Mouse (Mus musculus): ENCODE data around the gene Acot1. TPM values are rescaled to one million over a fixed set of nuclear protein-coding genes. Genes with fewer than 3 reads are reported as not detected.
"Not testable (repeated sequence)": the region's sequence is repeated elsewhere in the genome, so short reads cannot be mapped to it uniquely, and the experiment has no call there.

Acot1 gene
- total RNA-seq, 4 experiments from 2014 or later = 2.5 to 5.3 (median 3.4) TPM

DNA sequence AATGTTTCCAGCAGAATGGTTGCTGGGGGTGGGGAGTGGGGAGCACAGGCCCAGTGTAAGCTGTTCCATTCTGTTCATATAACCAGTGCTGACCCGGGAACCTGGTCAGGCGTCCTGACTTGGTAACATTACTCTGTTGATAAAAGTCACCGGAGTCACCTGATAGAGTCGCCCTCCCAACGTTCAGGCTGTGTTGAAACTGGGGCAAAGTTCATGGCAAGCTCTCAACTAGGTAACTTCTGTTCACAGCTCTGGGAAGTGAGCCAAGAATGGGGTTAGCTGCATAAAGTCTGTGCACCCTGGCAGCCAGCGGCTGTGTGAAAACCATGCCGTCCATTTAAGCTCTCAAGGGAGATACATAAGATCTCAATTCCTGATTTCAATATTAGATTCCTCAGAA, 11.2 kb downstream of the Acot1 start:
- DNase-seq (ENCODE audit: low spot score in 2 of 2) = peak; percentile 43 to 50

DNA sequence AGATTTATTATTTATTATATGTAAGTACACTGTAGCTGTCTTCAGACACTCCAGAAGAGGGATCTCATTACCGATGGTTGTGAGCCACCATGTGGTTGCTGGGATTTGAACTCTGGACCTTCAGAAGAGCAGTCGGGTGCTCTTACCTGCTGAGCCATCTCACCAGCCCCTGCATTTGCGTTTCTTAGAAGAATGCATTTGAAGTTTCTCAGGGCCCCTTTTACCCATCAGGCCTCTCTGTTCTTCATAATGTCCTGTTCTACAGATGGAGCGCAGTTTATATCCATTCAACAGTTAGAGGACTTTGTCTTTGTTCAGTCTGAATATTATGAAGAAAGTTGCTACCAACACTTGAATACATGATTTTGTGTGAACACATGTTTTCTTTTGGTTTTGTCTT, 13.0 kb downstream of the Acot1 start:
- not testable (repeated sequence) for DNase-seq (ENCODE audit: low spot score in 2 of 2)

DNA sequence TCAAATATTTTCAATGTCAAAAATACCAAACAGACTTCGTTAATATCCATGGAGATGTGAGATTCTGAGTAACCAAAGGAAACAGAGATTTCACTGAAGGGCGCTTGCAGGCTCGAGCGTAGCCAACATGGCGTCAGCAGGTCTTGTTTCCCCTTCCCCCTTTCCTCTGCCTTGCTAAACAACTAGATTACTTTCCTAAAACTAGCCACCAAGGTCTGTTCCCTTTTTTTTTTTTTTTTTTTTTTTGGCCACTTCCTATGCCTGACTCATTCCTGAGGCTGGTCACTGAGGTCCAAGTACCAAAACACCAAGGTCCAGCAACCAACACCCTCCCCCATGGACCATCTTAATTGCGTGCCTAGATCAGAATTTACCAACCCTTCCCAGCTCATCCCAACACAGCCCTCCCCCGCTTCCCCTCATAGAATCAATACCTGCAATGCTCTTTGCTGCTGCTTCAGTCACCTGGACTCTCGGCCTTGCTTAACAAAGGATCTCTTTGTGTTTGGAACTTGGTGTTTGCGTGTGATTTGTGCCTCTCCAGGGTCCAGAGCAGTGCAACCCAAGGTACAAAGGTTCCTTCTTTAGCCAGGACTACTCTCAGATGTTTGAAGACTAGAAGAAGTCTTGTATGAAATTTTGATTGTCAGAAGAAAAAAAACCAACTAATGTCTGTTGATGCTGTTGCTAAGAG, 13.9 kb downstream of the Acot1 start:
- DNase-seq (ENCODE audit: low spot score in 2 of 2) = no peak

DNA sequence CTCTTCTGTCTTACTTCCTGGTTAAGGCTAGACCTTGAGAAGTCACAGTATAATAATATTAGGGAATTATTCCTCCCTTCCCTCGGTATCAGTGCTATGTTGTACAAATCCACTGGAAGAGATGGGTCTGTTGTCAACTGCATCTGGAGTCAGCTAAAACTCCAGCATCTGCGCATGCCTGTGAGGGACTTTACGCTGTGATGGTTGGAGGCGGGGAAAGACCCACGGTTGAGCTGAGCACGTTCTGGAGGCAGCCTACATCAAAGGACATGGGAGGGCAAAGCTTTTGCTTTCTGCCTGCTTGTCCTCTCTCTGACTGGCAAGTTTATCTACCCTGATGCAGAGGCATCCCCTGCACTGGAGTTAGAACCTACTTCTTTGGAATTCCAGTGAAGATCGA, 16.6 kb downstream of the Acot1 start:
- no peak for DNase-seq (ENCODE audit: low spot score in 2 of 2)

DNA sequence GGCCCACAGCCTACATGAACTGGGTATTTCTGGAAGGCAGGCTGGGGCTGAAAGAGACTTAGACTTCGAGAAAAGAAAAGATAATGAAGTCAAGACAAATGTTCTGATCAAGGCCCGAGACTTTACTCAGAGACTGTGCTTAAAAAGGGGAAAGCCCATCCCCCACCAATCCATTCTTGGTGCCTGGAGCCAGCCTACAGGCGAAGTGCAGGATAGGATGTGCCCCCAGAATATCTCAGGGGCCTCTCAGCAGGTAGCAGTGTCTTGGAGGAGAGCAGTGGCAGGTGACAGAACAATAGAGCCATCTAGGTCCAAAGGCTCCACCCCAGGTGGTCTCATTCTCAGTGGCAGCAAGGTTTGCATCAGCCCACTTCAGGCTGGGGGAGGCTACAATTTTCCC, 19.0 kb downstream of the Acot1 start:
- not testable (repeated sequence) for DNase-seq (ENCODE audit: low spot score in 2 of 2)

DNA sequence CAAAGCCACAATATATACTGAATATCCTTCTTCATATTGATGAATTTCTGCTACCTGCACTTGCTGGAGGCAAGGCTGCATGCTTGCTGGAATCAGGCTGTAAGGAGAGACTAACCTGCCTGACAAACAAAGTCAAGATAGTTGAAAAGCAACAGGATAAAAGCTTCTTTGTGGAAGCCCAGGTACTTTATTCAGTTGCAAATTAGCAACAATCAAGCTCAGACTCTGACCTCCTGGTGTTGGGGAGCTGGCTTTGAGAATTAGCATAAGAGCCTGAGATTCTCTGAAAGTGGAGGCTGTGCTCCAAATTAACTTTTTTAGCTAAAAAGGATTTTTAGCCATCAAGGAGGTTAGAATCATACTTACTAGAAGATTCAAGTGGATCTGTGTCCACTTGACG, 19.8 kb downstream of the Acot1 start:
- DNase-seq (ENCODE audit: low spot score in 2 of 2) = not testable (repeated sequence)

DNA sequence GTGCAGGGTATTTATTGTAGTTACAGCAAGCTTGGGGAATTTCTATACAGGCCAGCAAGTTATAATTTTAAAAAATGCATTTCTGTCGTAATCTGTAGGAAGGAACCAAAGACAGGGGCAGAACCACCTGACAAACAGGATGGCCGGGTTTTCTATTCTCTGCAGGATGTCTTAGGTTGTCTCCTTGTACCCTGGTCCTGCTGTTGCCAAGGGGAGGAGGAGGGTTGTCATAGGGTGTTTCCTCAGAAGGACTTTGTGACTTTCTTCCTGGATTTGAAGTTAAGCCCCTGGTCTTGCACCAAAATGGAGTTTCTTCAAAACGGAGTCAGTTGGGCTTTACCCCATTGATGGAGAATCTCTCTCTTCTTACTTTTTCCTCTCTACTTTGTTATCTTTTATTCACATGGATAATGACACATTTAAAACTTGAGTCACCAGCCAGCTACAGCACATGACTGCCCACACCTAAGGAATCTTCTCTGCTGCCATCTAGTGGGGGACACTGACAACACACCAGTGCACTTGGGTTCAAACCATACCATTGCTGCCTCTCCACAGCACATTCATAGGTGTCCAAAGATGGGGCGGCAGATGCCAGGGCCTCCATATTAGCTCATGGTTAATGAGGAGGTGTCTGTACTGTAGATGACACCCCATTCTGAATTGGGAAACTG, 21.5 kb downstream of the Acot1 start:
- DNase-seq (ENCODE audit: low spot score in 2 of 2) = peak; percentile 50 to 63

DNA sequence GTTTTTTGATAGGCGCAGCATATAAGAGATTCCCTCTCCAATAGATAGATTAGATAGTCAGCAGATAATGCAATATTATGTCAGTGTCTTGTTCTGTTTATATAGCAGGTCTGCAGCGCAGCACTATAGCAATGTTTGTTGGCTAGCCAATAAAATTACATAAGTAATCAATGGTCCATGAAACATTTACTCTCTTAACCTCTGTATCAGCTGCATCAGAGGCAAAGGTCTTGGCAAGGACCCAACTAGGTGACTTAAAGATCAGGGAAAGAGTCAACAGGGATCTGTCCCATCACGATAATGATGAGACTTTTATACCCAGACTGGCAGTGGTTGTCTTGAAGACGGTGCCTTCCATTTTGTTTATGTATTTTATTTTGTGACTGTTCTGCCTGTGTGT, 23.6 kb downstream of the Acot1 start:
- no peak for DNase-seq (ENCODE audit: low spot score in 2 of 2)

DNA sequence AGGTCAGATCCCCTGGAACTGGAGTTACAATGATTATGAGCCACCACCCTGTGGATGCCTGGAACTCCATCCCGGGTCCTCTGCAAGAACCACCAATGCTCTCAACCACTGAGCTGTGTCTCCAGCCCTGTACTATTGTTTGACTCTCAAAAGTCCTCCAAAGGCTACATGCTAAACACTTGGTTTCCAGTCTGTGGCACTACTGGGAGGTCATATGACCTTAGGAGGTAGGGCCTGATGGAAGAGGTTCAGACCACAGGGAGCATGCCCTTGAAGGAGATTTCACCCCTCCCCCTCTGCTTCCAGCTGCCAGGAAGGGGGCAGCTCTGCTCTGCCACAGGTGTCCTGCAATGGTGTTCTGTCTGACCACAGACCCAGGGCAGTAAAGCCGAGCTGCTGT, 24.0 kb downstream of the Acot1 start:
- DNase-seq (ENCODE audit: low spot score in 2 of 2) = not testable (repeated sequence)

DNA sequence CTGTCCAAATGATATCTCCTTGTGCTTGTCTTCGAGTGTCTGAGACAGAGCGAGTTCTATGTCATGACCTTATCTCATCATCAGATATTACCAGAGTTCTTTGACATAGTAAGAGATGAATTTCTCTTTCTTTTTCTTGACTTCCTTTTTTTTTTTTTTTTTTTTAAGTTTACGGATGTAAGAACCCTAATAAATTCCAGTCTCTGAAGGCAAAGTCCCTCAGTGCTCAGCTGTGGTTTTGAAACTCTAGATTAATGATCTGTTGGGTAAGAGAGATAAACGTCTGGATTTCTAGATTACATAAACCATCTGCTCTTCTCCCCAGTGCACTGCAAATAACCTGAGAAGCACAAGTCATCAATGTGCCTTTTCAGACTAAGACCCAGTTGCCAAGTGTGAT, 24.8 kb downstream of the Acot1 start:
- no peak for DNase-seq (ENCODE audit: low spot score in 2 of 2)

DNA sequence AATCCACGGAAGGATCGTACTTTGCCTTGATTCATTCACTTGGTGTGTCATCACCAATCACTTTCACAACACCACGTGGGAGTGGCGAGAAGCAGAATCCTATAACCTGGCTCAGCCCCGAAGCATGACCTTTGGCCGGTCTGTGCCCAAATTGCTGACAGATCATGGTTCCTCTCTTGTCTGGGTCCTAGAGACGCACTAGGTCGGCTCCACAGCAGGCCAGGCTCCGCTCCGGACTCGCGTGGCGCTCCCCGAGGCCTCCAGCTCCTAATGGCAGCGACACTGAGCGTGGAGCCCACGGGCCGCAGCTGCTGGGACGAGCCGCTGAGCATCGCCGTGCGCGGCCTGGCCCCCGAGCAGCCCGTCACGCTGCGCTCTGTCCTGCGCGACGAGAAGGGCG, 29.0 kb downstream of the Acot1 start, which contains the start of gene Acot4:
Gene Acot4 (plus strand): TSS at position 139 of the 400 bp plus-strand sequence.
- DNase-seq (ENCODE audit: low spot score in 2 of 2) = not testable (repeated sequence)

DNA sequence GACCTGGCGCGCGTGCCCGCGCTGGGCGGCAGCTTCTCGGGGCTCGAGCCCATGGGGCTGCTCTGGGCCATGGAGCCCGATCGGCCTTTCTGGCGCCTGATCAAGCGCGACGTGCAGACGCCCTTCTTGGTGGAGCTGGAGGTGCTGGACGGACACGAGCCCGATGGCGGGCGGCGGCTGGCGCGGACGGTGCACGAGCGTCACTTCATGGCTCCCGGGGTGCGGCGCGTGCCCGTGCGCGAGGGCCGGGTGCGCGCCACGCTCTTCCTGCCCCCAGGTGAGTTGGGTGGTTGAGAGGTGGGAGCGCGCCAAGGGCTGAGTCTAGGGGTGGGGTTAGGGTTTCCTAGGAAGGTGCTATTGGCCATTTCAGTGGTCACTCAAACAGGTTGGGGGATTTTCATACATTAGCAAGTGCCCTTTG, 29.4 kb downstream of the Acot1 start, which contains the start of gene Gm49366:
Gene Gm49366 (plus strand): TSS at position 245 of the 421 bp plus-strand sequence.
- DNase-seq (ENCODE audit: low spot score in 2 of 2) = peak in 1 of 2 experiments; percentile 3

DNA sequence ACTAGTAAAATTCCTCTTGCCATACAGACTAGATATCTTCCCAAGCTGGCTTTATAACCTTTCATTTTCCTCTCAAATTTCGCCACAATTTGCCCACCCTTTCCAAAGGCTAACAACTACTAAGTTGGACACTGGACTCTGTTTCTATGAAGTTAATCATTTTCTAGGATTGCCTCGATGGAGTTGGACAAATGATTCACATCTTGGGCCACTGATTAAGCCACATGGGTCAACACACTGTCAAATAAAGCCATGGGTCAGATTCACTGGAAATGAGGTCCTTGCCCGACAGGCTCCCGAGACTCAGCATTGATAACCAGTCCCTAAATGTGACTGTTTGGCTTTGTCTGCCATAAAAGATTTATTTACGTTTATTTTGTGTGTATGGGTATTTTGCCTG, 33.0 kb downstream of the Acot1 start:
- DNase-seq (ENCODE audit: low spot score in 2 of 2) = no peak

DNA sequence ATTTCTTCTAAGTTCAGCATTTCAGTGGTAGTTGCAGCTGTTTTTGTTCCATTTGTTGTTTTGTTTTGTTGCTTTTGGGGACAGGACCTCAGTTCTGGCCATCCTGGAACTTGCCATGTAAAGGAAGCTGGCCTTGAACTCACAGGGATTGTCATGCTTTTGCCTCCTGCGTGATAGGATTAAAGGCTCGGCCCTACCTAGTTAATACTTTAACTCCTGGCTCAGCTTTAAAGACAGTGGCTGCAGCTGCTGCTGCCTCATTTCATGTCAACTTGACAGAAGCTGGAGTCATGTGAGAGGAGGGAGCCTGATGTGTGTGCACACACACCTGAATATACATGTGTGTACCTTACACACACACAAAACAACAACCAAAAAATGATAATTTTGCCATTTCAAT, 34.8 kb downstream of the Acot1 start:
- no peak for DNase-seq (ENCODE audit: low spot score in 2 of 2)

DNA sequence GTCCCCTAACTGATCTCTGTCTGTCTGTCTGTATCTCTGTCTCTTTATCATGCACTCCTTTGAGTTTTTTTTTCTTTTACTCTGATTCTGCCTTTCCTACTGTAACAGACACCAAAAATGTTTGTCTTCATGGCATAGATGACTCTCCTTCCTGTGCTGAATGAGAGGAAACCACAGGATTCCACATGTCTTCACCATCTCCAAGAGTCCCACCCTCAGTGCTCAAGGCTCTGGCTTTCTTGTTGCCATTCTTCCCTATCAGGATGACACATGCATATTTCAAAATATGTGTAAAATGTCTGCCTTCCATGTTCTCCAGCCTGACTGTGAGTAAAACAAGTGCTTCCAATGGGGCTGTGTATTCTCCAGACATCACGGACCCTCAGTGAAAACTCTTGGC, 37.6 kb downstream of the Acot1 start:
- no peak for DNase-seq (ENCODE audit: low spot score in 2 of 2)

DNA sequence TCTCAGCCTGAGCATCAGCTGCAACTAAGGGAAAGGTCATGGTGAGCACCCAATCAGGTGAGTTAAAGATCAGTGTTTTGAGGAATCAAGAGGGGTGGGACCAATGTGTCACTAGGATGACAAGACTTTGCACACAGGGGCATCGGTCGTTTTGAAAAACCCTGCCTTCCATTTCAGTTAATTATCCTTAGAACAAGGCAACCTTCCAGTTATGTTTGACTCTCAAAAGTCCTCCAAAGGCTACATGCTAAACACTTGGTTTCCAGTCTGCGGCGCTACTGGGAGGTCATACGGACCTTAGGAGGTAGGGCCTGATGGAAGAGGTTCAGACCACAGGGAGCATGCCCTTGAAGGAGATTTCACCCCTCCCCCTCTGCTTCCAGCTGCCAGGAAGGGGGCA, 41.5 kb downstream of the Acot1 start:
- DNase-seq (ENCODE audit: low spot score in 2 of 2) = not testable (repeated sequence)

DNA sequence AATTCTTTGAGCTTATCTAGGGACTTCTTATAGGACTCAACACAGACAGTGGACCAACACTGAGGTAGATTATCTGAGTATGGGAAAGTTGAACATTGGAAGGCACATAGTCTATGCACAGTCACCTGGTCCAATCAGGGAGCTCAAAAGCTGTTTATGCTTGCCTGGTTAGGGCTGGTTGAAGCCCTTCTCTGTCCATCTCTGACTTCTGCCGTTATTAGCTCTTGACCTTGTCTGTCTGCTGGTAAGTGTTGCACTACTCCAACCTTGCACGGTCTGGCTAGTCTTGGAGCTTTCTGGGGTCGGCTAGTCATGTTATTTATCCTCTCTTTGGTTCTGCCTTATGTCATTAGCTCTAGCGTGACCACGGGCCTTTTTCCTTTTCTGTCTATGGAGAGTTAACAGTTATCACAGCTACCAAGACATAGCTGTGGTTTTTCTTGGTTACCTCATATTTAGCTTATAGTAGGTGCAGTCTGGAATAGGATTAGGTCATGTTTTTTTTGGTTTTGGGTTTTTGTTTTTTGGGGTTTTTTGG, 42.7 kb downstream of the Acot1 start, which contains the start of gene Acot3:
Gene Acot3 (plus strand): TSS at position 208 of the 538 bp plus-strand sequence.
- no peak for DNase-seq (ENCODE audit: low spot score in 2 of 2)

DNA sequence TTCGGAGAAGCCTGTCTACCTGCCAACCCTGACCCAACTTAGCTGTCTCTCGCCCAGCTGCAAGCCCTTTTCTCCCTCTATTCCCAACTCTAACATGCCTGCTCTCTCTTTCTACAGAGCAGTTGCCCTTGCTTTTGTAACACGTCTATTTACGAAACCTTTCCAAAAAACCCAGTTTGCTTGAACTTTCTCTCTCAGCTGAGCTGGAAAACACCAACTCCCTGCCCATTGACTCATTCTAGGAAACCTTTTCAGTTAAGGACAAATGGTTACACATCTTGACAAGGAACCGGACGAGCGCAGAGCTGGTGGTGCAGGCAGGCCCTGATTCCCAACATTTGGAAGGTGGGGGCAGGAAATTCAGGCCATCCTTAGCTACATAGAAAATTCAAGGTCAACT, 43.3 kb downstream of the Acot1 start:
- no peak for DNase-seq (ENCODE audit: low spot score in 2 of 2)

DNA sequence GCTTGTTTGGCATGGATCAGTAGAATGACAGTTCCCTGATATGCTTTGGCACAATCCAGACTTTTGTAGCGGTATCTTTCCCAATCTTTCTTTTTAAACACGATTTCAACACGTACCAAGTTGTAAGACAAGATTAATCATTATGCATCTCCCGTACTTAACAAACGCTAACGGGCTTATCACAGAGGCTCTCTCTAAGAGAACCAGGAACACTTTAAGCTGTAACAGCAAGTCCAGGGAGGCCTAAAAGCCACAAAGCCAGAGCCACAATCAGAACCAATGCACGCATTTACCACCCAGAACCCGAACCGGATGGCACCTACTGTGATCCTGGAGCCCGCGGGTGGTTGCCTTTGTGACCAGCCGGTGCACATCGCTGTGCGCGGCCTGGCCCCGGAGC, 43.9 kb downstream of the Acot1 start:
- DNase-seq (ENCODE audit: low spot score in 2 of 2) = no peak

DNA sequence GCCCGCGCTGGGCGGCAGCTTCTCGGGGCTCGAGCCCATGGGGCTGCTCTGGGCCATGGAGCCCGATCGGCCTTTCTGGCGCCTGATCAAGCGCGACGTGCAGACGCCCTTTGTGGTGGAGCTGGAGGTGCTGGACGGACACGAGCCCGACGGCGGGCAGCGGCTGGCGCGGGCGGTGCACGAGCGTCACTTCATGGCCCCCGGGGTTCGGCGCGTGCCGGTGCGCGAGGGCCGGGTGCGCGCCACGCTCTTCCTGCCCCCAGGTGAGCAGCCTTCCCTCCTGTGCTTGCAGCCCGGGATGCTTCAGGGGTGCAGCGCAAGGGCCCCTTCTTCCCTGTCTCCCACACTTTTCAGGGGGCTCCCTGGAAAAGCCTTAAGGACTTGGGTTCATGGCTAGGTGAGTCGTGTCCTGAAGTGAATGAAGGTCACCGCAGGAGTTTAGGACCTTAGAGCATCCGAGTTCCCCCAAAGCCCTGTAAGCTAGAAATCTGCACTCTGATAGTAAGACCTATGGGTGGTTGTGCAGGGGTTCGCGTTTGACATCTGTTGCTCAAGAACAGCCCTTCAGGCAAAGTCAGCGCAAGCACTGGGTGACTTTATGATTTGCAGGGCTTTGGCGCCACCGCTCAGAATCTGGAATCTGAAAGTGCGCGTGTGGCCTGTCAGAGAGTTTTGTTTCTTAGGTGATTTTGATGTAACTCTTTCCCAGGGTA, 44.5 kb downstream of the Acot1 start:
- DNase-seq (ENCODE audit: low spot score in 2 of 2) = no peak

DNA sequence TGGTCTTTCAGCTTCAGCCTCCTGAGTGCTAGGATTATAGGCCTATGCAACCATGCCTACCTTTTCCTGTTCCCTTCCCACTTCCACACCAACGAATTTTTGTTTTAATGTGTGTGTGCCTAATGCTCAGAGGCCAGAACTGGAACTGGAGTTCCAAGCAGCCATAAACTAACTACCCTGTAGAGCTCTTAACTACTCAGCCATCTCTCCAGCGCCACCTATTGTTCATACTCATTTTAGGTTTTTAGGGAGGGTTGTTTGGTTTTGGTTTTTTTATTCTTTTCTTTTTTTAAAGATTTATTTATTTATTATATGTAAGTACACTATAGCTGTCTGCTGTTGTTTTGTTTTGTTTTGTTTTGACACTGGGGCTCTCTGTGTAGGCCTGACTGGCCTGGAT, 51.7 kb downstream of the Acot1 start:
- DNase-seq (ENCODE audit: low spot score in 2 of 2) = no peak

DNA sequence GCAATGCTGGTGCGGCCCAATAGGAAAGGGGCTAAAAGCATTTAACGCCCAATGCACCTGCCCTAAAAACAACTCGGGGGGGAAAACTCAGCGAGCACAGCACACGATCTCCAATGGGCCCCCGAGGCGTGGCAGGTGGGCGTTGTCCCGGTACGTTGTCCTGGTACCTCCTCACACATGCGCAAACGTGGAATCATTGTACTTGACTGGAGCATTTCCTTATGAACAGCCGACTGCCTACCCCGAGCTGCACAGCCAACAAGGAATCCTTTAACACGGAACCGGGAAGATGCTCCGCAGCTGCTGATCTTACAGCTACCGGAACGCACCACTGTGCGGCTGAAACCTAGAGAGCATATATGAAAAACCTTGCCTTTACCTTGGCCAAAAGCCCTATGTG, 53.0 kb downstream of the Acot1 start:
- no peak for DNase-seq (ENCODE audit: low spot score in 2 of 2)

Data from gastrocnemius, adult 8-10 months (tissue).